Mouse (Mus musculus) c-Kit-positive CD71-positive TER-119-negative erythroid progenitor cells, embryonic 14.5 days (primary cell): ENCODE results near the gene Odf3b.

Experiments used
- DNase-seq: peaks from one replicate; pipeline ENCODE4 v3.0.0-alpha.2; 2013; ENCODE audit warnings: low read depth

Odf3b gene

GRCm38 (mm10) chr15:89374801-89375534, 4.1 kb downstream of the Odf3b start:
- no peak for DNase-seq

- DNase-seq: no peak
These were observed 4.7 kb downstream of the Odf3b start for GRCm38 (mm10) chr15:89374340-89374739.

GRCm38 (mm10) chr15:89373762-89374248, 5.3 kb downstream of the Odf3b start, which contains the start of gene Sco2:
Gene Sco2 (minus strand): TSS chr15:89373846.
- peak; percentile 84 for DNase-seq

- DNase-seq: peak; percentile 85
These were observed 5.9 kb downstream of the Odf3b start for GRCm38 (mm10) chr15:89373027-89373761.

- DNase-seq: no peak
These were observed 6.5 kb downstream of the Odf3b start for GRCm38 (mm10) chr15:89372536-89372935.

GRCm38 (mm10) chr15:89372068-89372467, 7.0 kb downstream of the Odf3b start:
- no peak for DNase-seq

- no peak for DNase-seq
These were observed 13.9 kb downstream of the Odf3b start for GRCm38 (mm10) chr15:89365141-89365551.

GRCm38 (mm10) chr15:89363051-89363450, 16.0 kb downstream of the Odf3b start:
- DNase-seq: no peak

GRCm38 (mm10) chr15:89358784-89359183, 20.3 kb downstream of the Odf3b start:
- no peak for DNase-seq

GRCm38 (mm10) chr15:89356372-89356771, 22.7 kb downstream of the Odf3b start:
- DNase-seq: peak; percentile 83

- DNase-seq: peak; percentile 94
These were observed 23.6 kb downstream of the Odf3b start, which contains the start of the genes Lmf2 and Ncaph2 for GRCm38 (mm10) chr15:89355241-89356187. Gene Lmf2 (minus strand): TSS chr15:89355659. Gene Ncaph2 (plus strand): TSS chr15:89355719.

GRCm38 (mm10) chr15:89354455-89354854, 24.6 kb downstream of the Odf3b start:
- DNase-seq: no peak

GRCm38 (mm10) chr15:89353837-89354236, 25.2 kb downstream of the Odf3b start:
- DNase-seq: no peak

- DNase-seq: no peak
These were observed 26.3 kb downstream of the Odf3b start for GRCm38 (mm10) chr15:89352795-89353194.

GRCm38 (mm10) chr15:89352054-89352453, 27.0 kb downstream of the Odf3b start:
- DNase-seq: no peak

- DNase-seq: no peak
These were observed 27.8 kb downstream of the Odf3b start for GRCm38 (mm10) chr15:89351302-89351701.

GRCm38 (mm10) chr15:89350447-89350846, 28.6 kb downstream of the Odf3b start:
- DNase-seq: no peak

GRCm38 (mm10) chr15:89343325-89343724, 35.8 kb downstream of the Odf3b start:
- DNase-seq: no peak

GRCm38 (mm10) chr15:89341678-89342077, 37.4 kb downstream of the Odf3b start:
- DNase-seq: no peak

GRCm38 (mm10) chr15:89340136-89340535, 38.9 kb downstream of the Odf3b start:
- no peak for DNase-seq

GRCm38 (mm10) chr15:89339696-89340095, 39.4 kb downstream of the Odf3b start:
- no peak for DNase-seq

GRCm38 (mm10) chr15:89336422-89336821, 42.7 kb downstream of the Odf3b start:
- no peak for DNase-seq
